Mouse (Mus musculus) lung, embryonic 15.5 days (tissue): Measurements from ENCODE around the gene Crat. TPM values are rescaled to one million over a fixed set of nuclear protein-coding genes. Genes with fewer than 3 reads are reported as not detected.
A peak's percentile ranks its signal among the peaks of the same experiment; 100 is the strongest.

Source experiments
- ATAC-seq: fragments of 200-750 bp; cut with Nextera tagmentation; 2 replicates; pipeline ENCODE4 v1.8.0; 2017; ENCODE audit warnings: moderate number of reproducible peaks, borderline replicate concordance; ENCODE audit not compliant: low FRiP score, low TSS enrichment; ENCODE audit errors: extremely low read depth
- H3K27ac ChIP-seq: fragments of 300-500 bp; sonication (generic); 2 replicates; pipeline ENCODE4 v1.5.1; 2015; ENCODE audit warnings: moderate library complexity, mild to moderate bottlenecking, inconsistent platforms
- H3K27me3 ChIP-seq: fragments of 300-500 bp; sonication (generic); 2 replicates; pipeline ENCODE4 v1.6.1; 2015; ENCODE audit warnings: inconsistent platforms
- H3K36me3 ChIP-seq: fragments of 300-500 bp; sonication (generic); 2 replicates; pipeline ENCODE4 v1.6.1; 2015; ENCODE audit warnings: inconsistent platforms
- H3K4me1 ChIP-seq: fragments of 300-500 bp; sonication (generic); 2 replicates; pipeline ENCODE4 v1.6.1; 2015; ENCODE audit warnings: inconsistent platforms
- H3K4me2 ChIP-seq: fragments of 300-500 bp; sonication (generic); 2 replicates; pipeline ENCODE4 v1.6.1; 2015; ENCODE audit warnings: inconsistent platforms, mild to moderate bottlenecking, moderate library complexity
- H3K4me3 ChIP-seq: fragments of 300-500 bp; sonication (generic); 2 replicates; pipeline ENCODE4 v1.5.1; 2015; ENCODE audit warnings: mild to moderate bottlenecking, inconsistent platforms
- H3K9ac ChIP-seq: fragments of 300-500 bp; sonication (generic); 2 replicates; pipeline ENCODE4 v1.6.1; 2015; ENCODE audit warnings: inconsistent platforms
- H3K9me3 ChIP-seq: fragments of 300-500 bp; sonication (generic); 2 replicates; pipeline ENCODE4 v1.6.1; 2016; ENCODE audit warnings: inconsistent platforms
- WGBS: fragments of 180-500 bp; shearing (Covaris S2); methylation state at CpG from one replicate; pipeline ENCODE4 v1.1.7; 2015; 5-methylcytosine and 5-hydroxymethylcytosine counted together
- polyA plus RNA-seq: library from polyadenylated mRNA; unstranded; fragments of >200 nt; fragmentation: Nextera tagmentation; extraction: Ambion mirVana; gene quantifications from 2 replicates; pipeline ENCODE4 v1.2.1, GENCODE M21; 2015

Crat gene
- polyA plus RNA-seq, 1 experiment from 2014 or later, result 32.0 TPM

GRCm38 (mm10) chr2:30401581-30401980 is 14.0 kb downstream of the Crat start:
- 68% methylated on average over 1 of the region's 1 CpGs for WGBS
- no peak for ATAC-seq
- Histone ChIP-seq H3K4me3 (no peak overlapping the region), H3K4me2 (no peak overlapping the region), H3K36me3 (peaks cover 53% of the 10 kb centered on the region), H3K4me1 (peaks cover 11% of the 10 kb centered on the region; the same call in 1 of the 2 replicates), H3K27me3 (no peaks in the 10 kb centered on the region), H3K27ac (no peak overlapping the region), H3K9me3 (no peaks in the 10 kb centered on the region), H3K9ac (no peak overlapping the region)

DNA sequence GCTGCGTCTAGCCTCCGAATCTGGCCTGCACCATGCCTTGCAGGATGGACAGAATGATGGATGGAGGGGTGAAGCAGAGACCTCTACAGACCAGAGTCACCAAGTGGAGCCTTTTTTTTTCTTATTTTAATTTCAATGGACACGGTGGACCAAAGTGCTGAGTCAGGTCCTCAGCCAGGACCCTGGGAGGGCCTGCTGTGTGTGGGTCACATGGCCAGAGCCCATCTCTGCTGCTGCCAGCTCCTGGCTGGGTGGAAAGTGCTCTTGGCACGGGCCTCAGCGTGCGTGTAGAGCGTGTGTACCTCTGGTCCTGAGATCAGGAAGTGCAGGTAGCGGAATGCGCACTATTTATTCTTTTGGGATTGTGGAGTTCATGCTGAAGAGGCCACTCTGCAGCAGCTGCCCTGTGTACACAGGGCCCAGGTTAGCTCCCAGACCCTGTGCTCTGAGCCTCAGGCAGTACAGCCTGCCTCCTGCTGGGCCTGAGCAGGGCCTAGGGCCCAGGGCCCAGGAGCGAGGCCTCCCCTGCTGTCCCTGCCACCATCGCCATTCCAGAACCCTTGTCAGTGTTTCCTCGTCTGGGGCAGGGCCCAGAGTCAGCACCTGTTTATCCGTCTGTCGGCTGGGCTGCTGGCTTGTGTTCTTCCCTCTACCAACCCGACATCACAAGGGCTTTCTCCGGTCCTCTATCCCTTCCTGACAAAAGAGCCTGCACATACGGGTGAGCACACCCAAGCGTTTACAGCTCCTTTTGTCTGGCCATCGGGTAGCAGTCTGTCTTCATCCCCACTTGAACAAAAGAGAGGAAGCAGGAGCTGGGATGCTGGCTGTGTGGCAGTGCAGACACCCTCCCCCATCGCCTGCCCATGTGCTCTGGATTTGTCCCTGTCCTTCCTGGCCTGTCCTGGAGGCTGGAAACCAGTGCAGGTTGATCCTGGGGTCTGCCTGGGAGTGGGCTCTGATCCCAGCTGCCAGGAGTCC is 16.1 kb downstream of the Crat start:
- Histone ChIP-seq H3K9ac (no peak overlapping the region), H3K4me1 (peaks cover 11% of the 10 kb centered on the region; the same call in 1 of the 2 replicates), H3K36me3 (peaks cover 42% of the 10 kb centered on the region; the same call in 1 of the 2 replicates), H3K4me3 (no peak overlapping the region), H3K4me2 (no peak overlapping the region), H3K9me3 (no peaks in the 10 kb centered on the region), H3K27ac (peak overlapping the region; percentile 83), H3K27me3 (no peaks in the 10 kb centered on the region)
- WGBS, result 50% methylated on average over 20 of the region's 20 CpGs
- peak; percentile 87 for ATAC-seq

- Histone ChIP-seq H3K9ac (no peak overlapping the region), H3K4me2 (no peak overlapping the region), H3K36me3 (peaks cover 42% of the 10 kb centered on the region; the same call in 1 of the 2 replicates), H3K9me3 (no peaks in the 10 kb centered on the region), H3K4me3 (no peak overlapping the region), H3K27me3 (no peaks in the 10 kb centered on the region), H3K4me1 (peaks cover 20% of the 10 kb centered on the region), H3K27ac (peak overlapping the region; percentile 83)
- no peak for ATAC-seq
- 86% methylated on average over 10 of the region's 10 CpGs for WGBS
Observed at GRCm38 (mm10) chr2:30397986-30398512, 17.6 kb downstream of the Crat start.

- H3K27me3 ChIP-seq, result no peaks in the 10 kb centered on the region
- no peak for ATAC-seq
- H3K4me3 ChIP-seq, result no peak overlapping the region
- peaks cover 28% of the 10 kb centered on the region for H3K4me1 ChIP-seq
- H3K36me3 ChIP-seq, result peaks cover 33% of the 10 kb centered on the region; the same call in 1 of the 2 replicates
- H3K9me3 ChIP-seq, result no peaks in the 10 kb centered on the region
- H3K9ac ChIP-seq, result no peak overlapping the region
- WGBS, result 84% methylated on average over 7 of the region's 7 CpGs
- no peak overlapping the region for H3K27ac ChIP-seq
- H3K4me2 ChIP-seq, result no peak overlapping the region
Observed at GRCm38 (mm10) chr2:30396246-30396645, 19.4 kb downstream of the Crat start.

GRCm38 (mm10) chr2:30395757-30396156 is 19.9 kb downstream of the Crat start:
- ATAC-seq, result no peak
- Histone ChIP-seq H3K9ac (no peak overlapping the region), H3K27me3 (no peaks in the 10 kb centered on the region), H3K36me3 (peaks cover 28% of the 10 kb centered on the region; the same call in 1 of the 2 replicates), H3K27ac (no peak overlapping the region), H3K4me3 (no peak overlapping the region), H3K4me1 (peaks cover 29% of the 10 kb centered on the region), H3K4me2 (no peak overlapping the region), H3K9me3 (no peaks in the 10 kb centered on the region)
- 88% methylated on average over 7 of the region's 7 CpGs for WGBS

DNA sequence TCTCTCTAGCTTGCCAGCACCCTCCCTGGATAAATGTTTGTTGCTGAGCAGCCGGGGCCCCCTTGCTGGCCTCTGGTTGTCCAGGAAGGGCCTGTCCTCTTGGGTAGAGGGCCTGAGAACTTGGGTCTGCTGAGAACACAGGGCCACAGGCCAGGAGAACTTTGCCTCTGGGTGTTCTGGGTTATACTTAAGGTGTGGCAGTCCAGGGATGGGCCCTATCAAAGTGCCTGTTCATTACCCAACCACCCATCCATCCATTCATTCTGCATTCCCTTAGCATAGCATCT is 22.3 kb downstream of the Crat start:
- peaks cover 17% of the 10 kb centered on the region for H3K4me1 ChIP-seq
- H3K27ac ChIP-seq, result peak overlapping the region; percentile 93
- peak overlapping the region; percentile 89 for H3K4me2 ChIP-seq
- H3K36me3 ChIP-seq, result peaks cover 17% of the 10 kb centered on the region; the same call in 1 of the 2 replicates
- H3K9me3 ChIP-seq, result no peaks in the 10 kb centered on the region
- peak overlapping the region; percentile 77 for H3K9ac ChIP-seq
- H3K27me3 ChIP-seq, result no peaks in the 10 kb centered on the region
- peak overlapping the region; percentile 83 for H3K4me3 ChIP-seq
- ATAC-seq, result no peak
- 25% methylated on average over 1 of the region's 1 CpGs for WGBS

GRCm38 (mm10) chr2:30392577-30393369 is 22.8 kb downstream of the Crat start:
- Histone ChIP-seq H3K4me3 (peak overlapping the region; percentile 83), H3K27me3 (no peaks in the 10 kb centered on the region), H3K27ac (peak overlapping the region; percentile 93), H3K9ac (peak overlapping the region; percentile 77), H3K4me1 (peaks cover 17% of the 10 kb centered on the region), H3K4me2 (peak overlapping the region; percentile 89), H3K9me3 (no peaks in the 10 kb centered on the region), H3K36me3 (peaks cover 13% of the 10 kb centered on the region; the same call in 1 of the 2 replicates)
- under 1% methylated on average over 54 of the region's 54 CpGs for WGBS
- peak; percentile 78 for ATAC-seq

DNA sequence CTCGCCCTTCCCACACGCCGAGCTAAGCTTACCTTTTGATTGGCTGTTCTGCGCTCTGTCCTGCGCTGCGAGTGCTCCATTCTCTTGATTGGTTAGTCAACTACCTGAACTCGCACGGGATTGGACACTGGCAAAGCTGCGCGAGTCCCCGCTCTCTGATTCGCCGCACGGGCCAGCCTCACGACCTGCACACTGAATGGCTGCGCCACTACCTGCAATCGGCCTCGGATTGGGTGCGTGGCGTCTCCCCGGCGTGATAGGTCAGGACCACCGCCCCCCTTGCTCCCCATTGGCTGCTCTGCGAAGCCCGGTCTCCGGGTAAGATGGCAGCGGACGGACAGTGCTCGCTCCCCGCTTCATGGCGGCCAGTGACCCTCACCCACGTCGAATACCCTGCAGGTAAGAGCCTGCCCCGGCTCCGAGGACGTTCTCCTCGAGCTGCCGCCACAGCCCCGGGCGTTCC is 23.5 kb downstream of the Crat start, which contains the start of gene Dolpp1:
Dolpp1 (plus strand) TSS at position 141 of the 463 bp plus-strand sequence.
- peak within 1 kb of the TSS; percentile 89 for H3K4me2 ChIP-seq
- H3K36me3 ChIP-seq, result peaks cover 7% of the 10 kb centered on the region; the same call in 1 of the 2 replicates
- H3K27ac ChIP-seq, result peak within 1 kb of the TSS; percentile 93
- H3K4me1 ChIP-seq, result peaks cover 17% of the 10 kb centered on the region
- no peaks in the 10 kb centered on the region for H3K9me3 ChIP-seq
- peak; percentile 96 for ATAC-seq
- H3K4me3 ChIP-seq, result peak within 1 kb of the TSS; percentile 83
- WGBS, result under 1% methylated on average over 40 of the region's 40 CpGs
- H3K27me3 ChIP-seq, result no peaks in the 10 kb centered on the region
- peak within 1 kb of the TSS; percentile 77 for H3K9ac ChIP-seq

GRCm38 (mm10) chr2:30389000-30389399 is 26.6 kb downstream of the Crat start:
- H3K9me3 ChIP-seq, result no peaks in the 10 kb centered on the region
- H3K4me3 ChIP-seq, result no peak overlapping the region
- WGBS, result 87% methylated on average over 2 of the region's 2 CpGs
- H3K36me3 ChIP-seq, result peaks cover 8% of the 10 kb centered on the region
- H3K27ac ChIP-seq, result no peak overlapping the region
- no peak for ATAC-seq
- no peak overlapping the region for H3K4me2 ChIP-seq
- H3K27me3 ChIP-seq, result no peaks in the 10 kb centered on the region
- H3K4me1 ChIP-seq, result peaks cover 17% of the 10 kb centered on the region
- no peak overlapping the region for H3K9ac ChIP-seq

GRCm38 (mm10) chr2:30386913-30387312 is 28.7 kb downstream of the Crat start:
- H3K36me3 ChIP-seq, result peaks cover 22% of the 10 kb centered on the region
- ATAC-seq, result no peak
- H3K27ac ChIP-seq, result no peak overlapping the region
- no peaks in the 10 kb centered on the region for H3K27me3 ChIP-seq
- H3K9me3 ChIP-seq, result no peaks in the 10 kb centered on the region
- no peak overlapping the region for H3K4me3 ChIP-seq
- H3K4me2 ChIP-seq, result no peak overlapping the region
- H3K4me1 ChIP-seq, result 0 out of 2 replicates have a peak, but pooled peaks cover 6% of the 10 kb centered on the region
- 73% methylated on average over 9 of the region's 9 CpGs for WGBS
- no peak overlapping the region for H3K9ac ChIP-seq

- no peak overlapping the region for H3K4me2 ChIP-seq
- H3K4me3 ChIP-seq, result no peak overlapping the region
- H3K36me3 ChIP-seq, result peaks cover 34% of the 10 kb centered on the region
- no peaks in the 10 kb centered on the region for H3K9me3 ChIP-seq
- no peak overlapping the region for H3K27ac ChIP-seq
- 82% methylated on average over 4 of the region's 4 CpGs for WGBS
- no peak overlapping the region for H3K9ac ChIP-seq
- no peaks in the 10 kb centered on the region for H3K27me3 ChIP-seq
- no peak for ATAC-seq
- no peaks in the 10 kb centered on the region for H3K4me1 ChIP-seq
Observed at GRCm38 (mm10) chr2:30385591-30385990, 30.0 kb downstream of the Crat start.
